Mouse (Mus musculus): ENCODE measurements at regions not wholly inside any gene's neighbourhood (a gene's known extent, or its start where the extent isn't known, plus 50 kb on each side); places are given as distances from the start of the nearest gene placed in this dataset.

DNA sequence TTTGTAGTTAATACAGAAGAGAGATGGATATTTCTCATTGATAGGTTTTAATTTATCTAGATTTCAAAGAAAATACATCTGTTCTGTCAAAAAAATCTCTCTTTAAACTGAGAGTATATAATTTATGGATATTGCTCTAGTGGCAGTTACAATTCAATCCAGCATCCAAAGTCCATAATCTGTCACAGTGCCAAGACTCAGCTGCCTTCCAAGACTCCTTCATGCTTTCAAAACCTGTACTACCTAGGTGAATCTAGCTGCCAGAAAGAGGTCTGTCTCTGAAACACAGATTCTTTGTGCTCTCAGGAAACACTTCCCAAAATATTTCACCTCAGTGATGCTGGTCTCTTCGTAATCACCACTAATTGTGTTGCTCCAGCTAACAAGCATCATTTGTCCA, 844.0 kb upstream of the Sel1l start:
- Histone ChIP-seq H3K36me3 (no peaks in the 10 kb centered on the region), H3K27me3 (ENCODE audit: low read depth, poor library complexity, severe bottlenecking) (no peaks in the 10 kb centered on the region), H3K4me1 (no peaks in the 10 kb centered on the region), H3K4me3 (no peak overlapping the region), H3K27ac (no peak overlapping the region), H3K9me3 (replicated peaks) (no peaks in the 10 kb centered on the region)
- WGBS = 85% methylated on average over 1 of the region's 1 CpGs
- no peak for DNase-seq (ENCODE audit: low spot score)

DNA sequence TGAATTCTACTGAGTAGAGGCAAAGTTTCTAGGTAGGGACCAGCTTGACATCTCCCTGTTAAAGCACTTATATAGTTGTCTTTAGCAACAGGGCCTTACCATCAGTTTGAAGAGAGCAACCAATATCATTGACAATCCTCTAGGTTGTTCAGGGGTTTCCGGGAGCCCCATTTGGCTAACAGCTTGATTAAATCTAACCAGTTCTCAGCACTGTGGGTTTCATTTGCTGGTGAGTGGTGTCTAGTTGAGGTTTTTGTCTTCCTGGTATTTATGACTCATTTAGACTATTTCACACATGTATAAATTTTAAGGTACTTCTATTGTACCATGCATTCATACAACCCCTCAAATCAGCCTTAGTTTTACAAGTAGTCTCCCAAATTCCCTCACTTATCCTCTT, 823.4 kb upstream of the Sel1l start:
- no peaks in the 10 kb centered on the region for H3K27me3 ChIP-seq (ENCODE audit: low read depth, poor library complexity, severe bottlenecking)
- WGBS = 91% methylated on average over 1 of the region's 1 CpGs
- no peaks in the 10 kb centered on the region for H3K36me3 ChIP-seq
- no peaks in the 10 kb centered on the region for H3K9me3 ChIP-seq (replicated peaks)
- H3K27ac ChIP-seq = no peak overlapping the region
- H3K4me1 ChIP-seq = 0 out of 2 replicates have a peak, but pooled peaks cover 3% of the 10 kb centered on the region
- DNase-seq (ENCODE audit: low spot score) = no peak
- H3K4me3 ChIP-seq = no peak overlapping the region

DNA sequence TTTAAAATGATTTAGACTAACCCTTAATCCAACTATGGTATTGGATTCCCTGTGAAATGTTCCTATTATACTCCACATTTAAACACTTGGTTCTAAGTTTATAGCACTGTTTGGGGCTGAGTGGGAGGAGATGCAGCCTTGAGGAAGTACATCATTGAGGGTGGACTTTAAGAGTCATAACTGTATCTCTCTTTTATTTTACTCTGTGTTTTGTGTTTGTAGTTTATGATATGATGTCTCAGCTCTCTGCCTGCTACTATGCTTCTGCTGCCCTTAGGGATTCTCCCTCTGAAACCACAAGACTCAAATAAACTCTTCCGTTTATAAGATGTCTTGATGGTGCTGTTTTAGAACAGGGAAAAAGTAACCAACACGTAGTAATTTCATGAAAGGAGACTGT, 797.7 kb upstream of the Sel1l start:
- Histone ChIP-seq H3K36me3 (no peaks in the 10 kb centered on the region), H3K27ac (no peak overlapping the region), H3K9me3 (replicated peaks) (no peaks in the 10 kb centered on the region), H3K27me3 (ENCODE audit: low read depth, poor library complexity, severe bottlenecking) (no peaks in the 10 kb centered on the region), H3K4me3 (no peak overlapping the region), H3K4me1 (no peaks in the 10 kb centered on the region)
- no peak for DNase-seq (ENCODE audit: low spot score)
- 79% methylated on average over 2 of the region's 2 CpGs for WGBS

DNA sequence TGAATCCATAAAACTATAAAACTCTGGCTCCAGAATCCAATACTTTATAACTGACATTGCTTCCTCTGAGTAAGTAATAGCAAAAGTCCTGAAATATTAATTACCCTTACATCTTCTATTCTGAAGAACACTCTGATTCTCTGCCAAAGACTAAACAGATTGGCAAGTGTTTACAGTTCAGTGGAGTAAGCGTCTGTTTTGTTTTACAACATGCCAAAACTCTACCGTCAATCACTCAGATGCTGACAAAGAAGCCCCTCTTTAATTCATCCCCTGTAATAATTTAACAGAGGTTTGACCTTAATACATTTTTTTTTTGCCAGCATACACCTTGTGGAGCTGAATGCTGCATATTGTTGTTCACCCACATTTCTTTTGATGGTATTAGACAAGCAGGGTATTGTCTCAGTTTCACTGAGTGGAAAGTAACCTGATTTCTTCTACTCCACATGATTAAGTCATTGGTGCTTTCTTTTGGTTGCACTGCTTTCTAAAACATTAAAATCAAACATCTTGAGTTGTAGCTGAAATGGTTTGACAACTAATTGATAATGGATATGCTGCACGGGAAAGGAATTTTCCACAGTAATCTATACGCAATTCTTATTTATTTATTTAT, 796.2 kb upstream of the Sel1l start:
- no peaks in the 10 kb centered on the region for H3K4me1 ChIP-seq
- no peak overlapping the region for H3K4me3 ChIP-seq
- no peak for DNase-seq (ENCODE audit: low spot score)
- no peak overlapping the region for H3K27ac ChIP-seq
- no peaks in the 10 kb centered on the region for H3K36me3 ChIP-seq
- WGBS = 79% methylated on average over 4 of the region's 4 CpGs
- no peaks in the 10 kb centered on the region for H3K27me3 ChIP-seq (ENCODE audit: low read depth, poor library complexity, severe bottlenecking)
- no peaks in the 10 kb centered on the region for H3K9me3 ChIP-seq (replicated peaks)

GRCm38 (mm10) chr12:92619120-92619519, 770.2 kb upstream of the Sel1l start:
- Histone ChIP-seq H3K4me1 (no peaks in the 10 kb centered on the region), H3K36me3 (no peaks in the 10 kb centered on the region), H3K27ac (no peak overlapping the region), H3K27me3 (ENCODE audit: low read depth, poor library complexity, severe bottlenecking) (no peaks in the 10 kb centered on the region), H3K4me3 (no peak overlapping the region), H3K9me3 (replicated peaks) (no peaks in the 10 kb centered on the region)
- DNase-seq (ENCODE audit: low spot score) = no peak

DNA sequence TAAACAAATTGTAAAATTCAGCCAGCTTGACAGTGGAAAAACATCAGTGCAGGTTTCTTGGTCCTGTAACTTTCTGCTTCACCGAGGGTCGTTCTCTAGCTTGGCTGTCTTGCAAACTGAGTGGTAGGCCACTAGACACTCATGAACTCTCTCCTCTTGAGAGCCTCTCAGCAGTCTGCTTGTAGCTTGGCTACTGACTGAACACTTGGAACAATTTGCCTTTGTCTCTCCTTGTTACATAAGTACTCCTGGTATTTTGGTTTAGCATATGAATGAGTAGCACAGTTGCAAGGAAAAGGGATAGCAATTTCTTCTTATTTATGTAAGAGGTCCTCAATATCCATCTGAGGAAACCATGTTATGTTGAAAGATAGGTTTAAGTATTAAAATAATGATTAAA, 769.6 kb upstream of the Sel1l start:
- no peak for DNase-seq (ENCODE audit: low spot score)
- H3K27me3 ChIP-seq (ENCODE audit: low read depth, poor library complexity, severe bottlenecking) = no peaks in the 10 kb centered on the region
- H3K4me3 ChIP-seq = no peak overlapping the region
- H3K36me3 ChIP-seq = no peaks in the 10 kb centered on the region
- 66% methylated on average over 2 of the region's 2 CpGs for WGBS
- no peaks in the 10 kb centered on the region for H3K4me1 ChIP-seq
- H3K9me3 ChIP-seq (replicated peaks) = no peaks in the 10 kb centered on the region
- no peak overlapping the region for H3K27ac ChIP-seq

- Histone ChIP-seq H3K27me3 (ENCODE audit: low read depth, poor library complexity, severe bottlenecking) (no peaks in the 10 kb centered on the region), H3K9me3 (replicated peaks) (no peaks in the 10 kb centered on the region), H3K4me1 (no peaks in the 10 kb centered on the region), H3K27ac (no peak overlapping the region), H3K36me3 (no peaks in the 10 kb centered on the region), H3K4me3 (no peak overlapping the region)
- WGBS = 83% methylated on average over 1 of the region's 1 CpGs
- DNase-seq (ENCODE audit: low spot score) = no peak
Measured at GRCm38 (mm10) chr12:92601673-92602072, 752.7 kb upstream of the Sel1l start.

DNA sequence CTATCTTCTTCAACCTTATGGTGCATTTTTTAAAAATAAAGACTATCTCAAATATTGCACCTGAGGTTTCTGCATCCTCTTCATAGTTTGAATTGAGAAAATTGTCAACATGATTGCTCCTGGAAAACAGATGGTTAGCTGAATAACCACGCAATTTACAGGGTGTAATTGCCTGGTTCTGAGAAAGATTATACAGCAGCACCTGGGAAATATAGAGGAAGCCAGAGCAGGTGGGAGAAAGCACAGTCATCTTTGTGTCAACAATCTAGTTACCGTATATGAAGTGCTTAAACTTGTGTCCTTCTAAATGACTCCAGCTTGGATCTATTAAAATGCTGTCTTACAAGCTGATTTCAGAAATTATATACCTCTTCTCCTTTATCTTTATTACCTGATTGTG, 740.8 kb upstream of the Sel1l start:
- 74% methylated on average over 2 of the region's 2 CpGs for WGBS
- Histone ChIP-seq H3K36me3 (no peaks in the 10 kb centered on the region), H3K9me3 (replicated peaks) (no peaks in the 10 kb centered on the region), H3K4me1 (no peaks in the 10 kb centered on the region), H3K27ac (no peak overlapping the region), H3K4me3 (no peak overlapping the region), H3K27me3 (ENCODE audit: low read depth, poor library complexity, severe bottlenecking) (no peaks in the 10 kb centered on the region)
- no peak for DNase-seq (ENCODE audit: low spot score)

DNA sequence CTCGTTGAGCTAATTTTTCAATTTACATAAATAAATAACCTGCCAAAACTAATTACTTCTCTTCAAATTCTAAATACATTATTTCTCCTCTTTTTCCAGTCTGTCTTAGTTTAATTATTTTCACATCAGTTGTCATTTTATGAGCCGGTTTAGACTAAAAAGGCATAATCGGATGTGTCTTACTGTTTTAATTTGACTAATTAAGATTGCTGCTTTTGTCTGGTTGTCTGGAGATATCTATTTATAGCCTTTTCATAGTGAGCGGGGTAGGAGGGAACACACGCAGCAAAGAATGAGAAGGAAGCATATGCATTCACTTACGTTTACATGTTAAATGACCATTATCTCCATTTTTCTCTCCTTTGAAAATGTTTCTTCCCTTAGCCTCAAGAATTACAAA, 740.3 kb upstream of the Sel1l start:
- no peaks in the 10 kb centered on the region for H3K27me3 ChIP-seq (ENCODE audit: low read depth, poor library complexity, severe bottlenecking)
- WGBS = 92% methylated on average over 6 of the region's 6 CpGs
- DNase-seq (ENCODE audit: low spot score) = no peak
- H3K4me1 ChIP-seq = no peaks in the 10 kb centered on the region
- H3K27ac ChIP-seq = no peak overlapping the region
- H3K4me3 ChIP-seq = no peak overlapping the region
- no peaks in the 10 kb centered on the region for H3K36me3 ChIP-seq
- no peaks in the 10 kb centered on the region for H3K9me3 ChIP-seq (replicated peaks)

- DNase-seq (ENCODE audit: low spot score) = no peak
- H3K4me3 ChIP-seq = no peak overlapping the region
- 90% methylated on average over 1 of the region's 1 CpGs for WGBS
- H3K27ac ChIP-seq = no peak overlapping the region
- no peaks in the 10 kb centered on the region for H3K36me3 ChIP-seq
- H3K27me3 ChIP-seq (ENCODE audit: low read depth, poor library complexity, severe bottlenecking) = no peaks in the 10 kb centered on the region
- no peaks in the 10 kb centered on the region for H3K4me1 ChIP-seq
- no peaks in the 10 kb centered on the region for H3K9me3 ChIP-seq (replicated peaks)
Measured at GRCm38 (mm10) chr12:92578596-92578995, 729.6 kb upstream of the Sel1l start.

Data from limb, embryonic 10.5 days (tissue).